Mouse (Mus musculus) heart, postnatal 0 days (tissue): ENCODE measurements at regions not wholly inside any gene's neighbourhood (a gene's known extent, or its start where the extent isn't known, plus 50 kb on each side); places are given as distances from the start of the nearest gene placed in this dataset.

Experiments
- ATAC-seq: fragments of 200-750 bp; cut with Nextera tagmentation; 2 replicates; pipeline ENCODE4 v1.8.0; 2017; ENCODE audit warnings: low read depth, moderate number of reproducible peaks, moderate library complexity; ENCODE audit not compliant: insufficient read depth
- DNase-seq: peaks from one replicate; pipeline ENCODE4 v3.0.0-alpha.2; 2016; ENCODE audit warnings: low spot score
- H3K27ac ChIP-seq: fragments of 300-500 bp; sonication (generic); 2 replicates; pipeline ENCODE4 v1.5.1; 2014; ENCODE audit warnings: low read depth, mild to moderate bottlenecking
- H3K27me3 ChIP-seq: fragments of 300-500 bp; sonication (generic); 2 replicates; pipeline ENCODE4 v1.6.1; 2014; ENCODE audit warnings: low read length, mixed read lengths; ENCODE audit not compliant: control insufficient read depth, insufficient read depth
- H3K36me3 ChIP-seq: fragments of 300-500 bp; sonication (generic); replicated peaks from 2 replicates; pipeline ENCODE4 v1.6.1; 2014; ENCODE audit warnings: low read length, mixed read lengths; ENCODE audit not compliant: control insufficient read depth, insufficient read depth
- H3K4me1 ChIP-seq: fragments of 300-500 bp; sonication (generic); 2 replicates; pipeline ENCODE4 v1.6.1; 2014; ENCODE audit warnings: antibody characterized with exemption; ENCODE audit not compliant: control insufficient read depth, insufficient read depth
- H3K4me2 ChIP-seq: fragments of 300-500 bp; sonication (generic); 2 replicates; pipeline ENCODE4 v1.6.1; 2014; ENCODE audit warnings: low read depth, mild to moderate bottlenecking, low read length, moderate library complexity
- H3K4me3 ChIP-seq: fragments of 300-500 bp; sonication (generic); 2 replicates; pipeline ENCODE4 v1.5.1; 2014; ENCODE audit warnings: low read depth, low read length
- H3K9ac ChIP-seq: fragments of 300-500 bp; sonication (generic); replicated peaks from 2 replicates; pipeline ENCODE4 v1.6.1; 2014; ENCODE audit warnings: low read depth, low read length, mixed read lengths
- H3K9me3 ChIP-seq: fragments of 300-500 bp; sonication (generic); replicated peaks from 2 replicates; pipeline ENCODE4 v1.6.1; 2016; ENCODE audit warnings: low read length; ENCODE audit not compliant: control insufficient read depth
- CTCF ChIP-seq: IDR thresholded peaks from 2 replicates; pipeline ENCODE4 v1.5.1; 2016; ENCODE audit warnings: antibody characterized with exemption, control low read depth, low read depth
- EP300 ChIP-seq: IDR thresholded peaks from 2 replicates; pipeline ENCODE4 v1.6.1; 2016; ENCODE audit warnings: antibody characterized with exemption, low read depth
- WGBS: fragments of 180-500 bp; shearing (Covaris S2); extraction: QIAGEN DNeasy Blood & Tissue Kit; methylation state at CpG from one replicate; pipeline ENCODE4 v1.1.7; 2014; 5-methylcytosine and 5-hydroxymethylcytosine counted together

DNA sequence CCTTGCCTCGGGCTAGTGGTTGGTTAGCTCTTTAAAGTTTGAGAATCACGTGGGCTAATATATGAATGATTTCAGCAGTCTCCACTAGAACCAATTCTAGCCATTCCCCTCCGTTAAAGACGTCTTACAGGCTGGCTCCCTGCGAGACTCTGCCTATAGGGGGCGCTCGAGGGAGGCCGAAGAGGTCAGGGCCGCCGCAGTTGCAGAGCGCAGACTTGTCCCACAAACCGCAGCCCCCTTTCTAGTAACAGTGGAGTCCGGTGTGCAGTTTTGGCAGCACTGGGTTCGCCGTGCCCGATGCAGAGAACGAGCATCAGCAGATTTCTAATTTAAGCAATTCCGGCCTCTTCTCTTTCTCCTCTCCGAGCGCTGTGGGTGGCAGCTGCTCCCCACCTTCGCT lies 52.6 kb upstream of the Cpsf6 start:
- Histone ChIP-seq H3K4me2 (peak overlapping the region; percentile 57), H3K4me3 (peak overlapping the region; percentile 25), H3K4me1 (peaks cover 4% of the 10 kb centered on the region; the same call in 1 of the 2 replicates), H3K27ac (no peak overlapping the region), H3K9me3 (no peaks in the 10 kb centered on the region), H3K9ac (no peak overlapping the region), H3K36me3 (no peaks in the 10 kb centered on the region), H3K27me3 (no peaks in the 10 kb centered on the region; the same call in 1 of the 2 replicates)
- DNase-seq, result peak; percentile 43
- 8% methylated on average over 21 of the region's 21 CpGs for WGBS
- ATAC-seq, result peak; percentile 39; the same call in 1 of the 2 replicates
- TF ChIP-seq EP300, result no peak
- TF ChIP-seq CTCF, result peak; percentile 72

DNA sequence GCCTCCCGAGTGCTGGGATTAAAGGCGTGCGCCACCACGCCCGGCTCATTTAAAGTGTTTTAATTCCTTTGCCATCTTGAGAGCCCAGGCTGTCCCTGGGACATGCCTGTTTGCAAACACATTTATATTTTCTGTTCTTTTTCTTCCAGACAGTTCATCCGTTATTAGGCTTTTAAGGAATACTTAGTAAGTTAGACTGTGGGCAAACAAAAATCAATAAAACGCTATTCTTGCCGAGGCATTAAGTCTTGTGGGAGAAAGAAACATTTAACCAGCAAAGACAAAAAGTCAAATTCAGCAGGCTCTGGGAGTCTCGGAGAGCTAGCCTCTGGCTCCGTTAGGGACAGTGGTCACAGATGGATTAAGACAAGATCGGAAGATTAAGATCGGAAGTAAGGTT lies 52.0 kb upstream of the Cpsf6 start:
- WGBS, result 71% methylated on average over 12 of the region's 12 CpGs
- TF ChIP-seq EP300 (no peak), CTCF (no peak)
- ATAC-seq, result no peak

DNA sequence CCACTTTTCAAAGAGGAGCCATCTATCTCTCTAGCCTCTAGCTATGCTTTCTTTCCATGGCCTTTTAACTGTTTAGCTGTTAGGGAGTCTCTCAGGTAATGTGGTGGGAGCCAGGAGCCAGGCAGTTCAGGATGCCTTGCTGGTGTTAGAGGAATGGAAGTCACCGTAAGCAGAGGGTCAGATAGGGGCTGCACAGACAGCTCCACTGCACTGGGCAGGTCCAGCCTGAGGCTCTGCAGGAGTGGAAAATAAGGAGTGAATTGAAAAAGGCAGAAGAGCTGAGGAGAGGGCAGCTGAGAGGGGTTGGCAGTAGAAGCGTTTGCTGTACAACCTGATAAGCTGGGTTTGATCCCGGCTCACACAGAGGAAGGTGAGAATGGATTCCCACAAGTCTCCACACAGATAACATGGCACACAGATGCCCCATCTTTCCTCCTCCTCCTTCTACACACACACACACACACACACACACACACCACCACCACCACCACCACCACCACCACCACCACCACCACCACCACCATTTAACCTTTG lies 51.3 kb upstream of the Cpsf6 start:
- Histone ChIP-seq H3K27me3 (no peaks in the 10 kb centered on the region; the same call in 1 of the 2 replicates), H3K36me3 (no peaks in the 10 kb centered on the region), H3K27ac (no peak overlapping the region), H3K4me3 (no peak overlapping the region), H3K4me1 (peaks cover 4% of the 10 kb centered on the region; the same call in 1 of the 2 replicates), H3K4me2 (no peak overlapping the region), H3K9ac (no peak overlapping the region), H3K9me3 (no peaks in the 10 kb centered on the region)
- 71% methylated on average over 3 of the region's 3 CpGs for WGBS
- no peak for TF ChIP-seq EP300
- TF ChIP-seq CTCF, result no peak
- DNase-seq (no peak), ATAC-seq (no peak)

More for the DNA sequence above, 52.0 kb upstream of the Cpsf6 start:
- Histone ChIP-seq H3K9ac (no peak overlapping the region), H3K4me2 (peak overlapping the region; percentile 57), H3K4me3 (no peak overlapping the region), H3K36me3 (no peaks in the 10 kb centered on the region), H3K4me1 (peaks cover 4% of the 10 kb centered on the region; the same call in 1 of the 2 replicates), H3K27ac (no peak overlapping the region), H3K27me3 (no peaks in the 10 kb centered on the region; the same call in 1 of the 2 replicates), H3K9me3 (no peaks in the 10 kb centered on the region)
- DNase-seq, result no peak

DNA sequence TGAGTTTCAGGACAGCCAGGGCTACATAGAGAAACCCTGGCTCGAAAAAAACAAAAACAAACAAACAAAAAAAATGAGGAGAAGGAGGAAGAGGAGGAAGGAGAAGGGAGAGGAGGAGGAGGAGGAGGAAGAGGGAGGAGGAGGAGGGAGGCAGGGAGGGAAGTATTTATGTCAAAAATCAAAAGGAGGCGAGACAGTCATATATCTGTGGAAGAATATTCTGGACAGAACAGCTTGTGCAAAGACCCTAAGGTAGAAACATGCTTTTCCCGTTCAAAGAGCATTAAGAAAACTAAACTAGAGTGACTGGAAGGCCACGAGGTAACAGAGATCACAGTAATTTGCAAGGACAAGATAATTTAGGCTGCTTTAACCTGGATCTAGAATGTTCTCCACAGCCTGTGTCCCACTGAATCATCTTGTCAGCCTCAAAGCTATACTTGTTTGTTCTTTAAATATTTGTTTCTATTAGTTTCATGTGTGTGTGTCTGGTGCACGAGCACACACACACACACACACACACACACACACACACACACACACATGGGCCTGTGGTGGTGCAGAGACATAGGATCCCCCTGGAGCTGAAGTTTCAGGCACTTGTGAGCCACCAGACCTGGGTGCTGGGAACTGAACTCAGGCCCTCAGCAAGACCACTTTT lies 50.5 kb upstream of the Cpsf6 start:
- WGBS, result 72% methylated on average over 5 of the region's 5 CpGs
- no peak overlapping the region for H3K9ac ChIP-seq
- DNase-seq (no peak), ATAC-seq (no peak)
- H3K27ac ChIP-seq, result no peak overlapping the region
- TF ChIP-seq CTCF, result no peak
- no peak for TF ChIP-seq EP300
- no peaks in the 10 kb centered on the region for H3K9me3 ChIP-seq
- H3K4me2 ChIP-seq, result no peak overlapping the region
- no peaks in the 10 kb centered on the region for H3K36me3 ChIP-seq
- peaks cover 4% of the 10 kb centered on the region; the same call in 1 of the 2 replicates for H3K4me1 ChIP-seq
- no peaks in the 10 kb centered on the region; the same call in 1 of the 2 replicates for H3K27me3 ChIP-seq
- H3K4me3 ChIP-seq, result no peak overlapping the region

DNA sequence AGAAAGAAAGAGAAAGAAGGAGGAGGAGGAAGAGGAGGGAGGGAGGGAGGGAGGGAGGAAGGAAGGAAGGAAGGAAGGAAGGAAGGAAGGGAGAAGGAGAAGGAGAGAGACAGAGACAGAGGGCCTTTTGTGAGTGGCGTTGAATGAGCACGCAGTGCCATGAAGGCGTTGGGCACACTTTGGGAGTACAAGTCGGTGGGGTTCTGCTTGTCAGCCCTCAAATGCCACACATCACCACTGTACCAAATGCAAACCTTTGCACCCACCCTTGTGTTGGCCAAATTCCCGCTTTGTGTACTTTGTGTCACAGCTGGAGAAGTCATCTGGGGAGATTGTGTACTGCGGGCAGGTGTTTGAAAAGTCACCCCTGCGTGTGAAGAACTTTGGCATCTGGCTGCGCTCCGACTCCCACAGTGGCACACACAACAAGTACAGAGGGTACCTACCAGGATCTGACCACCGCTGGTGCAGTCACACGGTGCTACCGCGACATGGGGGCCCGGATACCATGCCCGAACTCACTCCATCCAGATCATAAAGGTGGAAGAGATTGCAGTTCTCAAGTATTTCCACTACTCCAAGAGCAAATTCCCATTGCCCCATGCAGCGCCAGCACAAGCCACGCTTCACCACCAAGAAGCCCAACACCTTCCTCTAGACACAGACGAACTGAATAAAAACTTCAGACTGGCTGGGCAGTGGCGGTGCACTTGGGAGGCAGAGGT lies 49.8 kb upstream of the Cpsf6 start:
- TF ChIP-seq EP300 (no peak), CTCF (no peak)
- no peaks in the 10 kb centered on the region for H3K36me3 ChIP-seq
- no peaks in the 10 kb centered on the region; the same call in 1 of the 2 replicates for H3K27me3 ChIP-seq
- no peaks in the 10 kb centered on the region for H3K4me1 ChIP-seq
- no peak for DNase-seq
- no peak overlapping the region for H3K9ac ChIP-seq
- H3K4me3 ChIP-seq, result no peak overlapping the region
- 88% methylated on average over 19 of the region's 19 CpGs for WGBS
- no peak overlapping the region for H3K4me2 ChIP-seq
- H3K9me3 ChIP-seq, result no peaks in the 10 kb centered on the region
- H3K27ac ChIP-seq, result no peak overlapping the region
- ATAC-seq, result no peak
